Comparison of ENCODE assay signal across 20 mouse cellular contexts in the genomic region with DNA sequence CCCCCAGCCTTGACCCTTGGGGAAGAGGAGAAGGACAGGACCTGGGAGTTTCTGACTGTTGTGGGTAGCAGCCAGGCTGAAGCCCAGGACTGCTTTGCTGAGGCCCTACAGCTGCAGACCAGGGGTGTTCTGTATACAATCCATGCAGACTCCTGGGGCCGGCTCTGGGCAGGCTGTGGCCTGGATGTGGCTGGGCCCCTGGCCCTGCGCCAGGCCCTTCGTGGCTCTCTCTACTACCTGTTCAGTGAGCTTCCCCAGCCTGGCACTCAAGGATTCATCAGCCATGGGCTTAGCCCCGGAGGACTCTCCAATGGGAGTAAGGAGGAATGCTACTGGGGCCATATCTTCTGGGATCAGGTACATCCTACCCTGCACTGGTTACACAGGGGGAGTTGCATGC. TPM values are rescaled to one million over a fixed set of nuclear protein-coding genes. Genes with fewer than 3 reads are reported as not detected.
DNase-seq lines count a peak whose midpoint lies in the region; ATAC-seq and TF ChIP-seq lines count a peak whose summit lies in the region.
"Had no signal": no experiment of that assay in that cellular context is flagged by ENCODE, and none has a peak within 500 bp of the region (broad histone marks: within the 10 kb centered on the region; RNA-seq: fewer than 3 reads in every experiment).

No protein-coding gene starts in this region.

- H3K9ac ChIP-seq in ES-E14 (ENCODE audit: insufficient read depth, low read depth, low read length, poor library complexity, severe bottlenecking) = peak overlapping the region; percentile 15; the same call in 1 of the 2 replicates
- peak overlapping the region; percentile 7; the same call in 1 of the 2 replicates for H3K9ac ChIP-seq in embryonic facial prominence, embryonic 12.5 days
- no peak overlapping the region for H3K9ac ChIP-seq in liver, embryonic 13.5 days
- H3K9ac ChIP-seq: heart, embryonic 12.5 days; hindbrain, embryonic 12.5 days; midbrain, embryonic 13.5 days had no signal

- H3K4me2 ChIP-seq in embryonic facial prominence, embryonic 12.5 days (replicated peaks) = no peak overlapping the region
- no peak overlapping the region for H3K4me2 ChIP-seq in liver, embryonic 13.5 days
- H3K4me2 ChIP-seq: heart, embryonic 12.5 days; hindbrain, embryonic 12.5 days; midbrain, embryonic 13.5 days had no signal

- 88% methylated on average over 4 of the region's 4 CpGs for WGBS in embryonic facial prominence, embryonic 12.5 days
- 70% methylated on average over 4 of the region's 4 CpGs for WGBS in liver, embryonic 13.5 days (ENCODE audit: insufficient replicate concordance)

- peak; percentile 12 for DNase-seq in kidney, adult 9 months
- no peak for DNase-seq in kidney, adult 8-10 months
- no peak for DNase-seq in ES-E14 (ENCODE audit: low read depth, low spot score)
- no peak for DNase-seq in liver, embryonic 13.5 days
- no peak for DNase-seq in cerebellum, postnatal 10 days
- no peak for DNase-seq in frontal cortex, postnatal 10 days (ENCODE audit: low spot score in 2 of 2)
- DNase-seq: cerebellum, adult 9-10 months; right cerebral cortex, postnatal 14 days; thymus, postnatal 25 days had no signal

- ATAC-seq in embryonic facial prominence, embryonic 12.5 days (ENCODE audit: insufficient number of reproducible peaks, insufficient read depth, low FRiP score, low TSS enrichment) = no peak
- no peak for ATAC-seq in liver, embryonic 13.5 days (ENCODE audit: low read depth)
- ATAC-seq: midbrain, embryonic 13.5 days; Patski had no signal

- in situ Hi-C loops in ES-E14 (cut with MboI; ENCODE audit: low sequenced_read_pairs in 2 of 2, unreplicated experiment in 2 of 2) = no loop called here

- H3K27me3 ChIP-seq in embryonic facial prominence, embryonic 12.5 days = no peaks in the 10 kb centered on the region
- 0 out of 2 replicates have a peak, but pooled peaks cover 4% of the 10 kb centered on the region for H3K27me3 ChIP-seq in liver, embryonic 13.5 days
- H3K27me3 ChIP-seq: CH12.LX; heart, embryonic 12.5 days; hindbrain, embryonic 12.5 days; Patski had no signal

- H3K36me3 ChIP-seq in ES-E14 (ENCODE audit: control insufficient read depth, insufficient read depth, low read length, poor library complexity, severe bottlenecking) = peaks cover 33% of the 10 kb centered on the region
- H3K36me3 ChIP-seq in embryonic facial prominence, embryonic 12.5 days = peaks cover 35% of the 10 kb centered on the region
- peaks cover 26% of the 10 kb centered on the region for H3K36me3 ChIP-seq in liver, embryonic 13.5 days
- H3K36me3 ChIP-seq: hindbrain, embryonic 12.5 days had no signal

- no peak overlapping the region for H3K4me3 ChIP-seq in ES-E14 (ENCODE audit: insufficient read depth in 1 of 2, low read depth in 1 of 2, low read length in 2 of 2, poor library complexity in 1 of 2, severe bottlenecking in 1 of 2)
- H3K4me3 ChIP-seq in embryonic facial prominence, embryonic 12.5 days = no peak overlapping the region
- no peak overlapping the region for H3K4me3 ChIP-seq in liver, embryonic 13.5 days (replicated peaks)
- H3K4me3 ChIP-seq: heart, embryonic 12.5 days; hindbrain, embryonic 12.5 days; layer of hippocampus, adult 2 months; midbrain, embryonic 13.5 days had no signal

- peaks cover 4 to 17% of the 10 kb centered on the region in 2 experiments; a peak in 3 of 4 replicates for H3K4me1 ChIP-seq in ES-E14 (ENCODE audit: control insufficient read depth in 2 of 2, insufficient read depth in 2 of 2, low read length in 2 of 2, poor library complexity in 1 of 2)
- H3K4me1 ChIP-seq in embryonic facial prominence, embryonic 12.5 days = peaks cover 23% of the 10 kb centered on the region
- H3K4me1 ChIP-seq in liver, embryonic 13.5 days (replicated peaks) = peaks cover 66% of the 10 kb centered on the region

- no peak overlapping the region for H3K27ac ChIP-seq in ES-E14 (ENCODE audit: insufficient read depth, low read depth, low read length, poor library complexity, severe bottlenecking)
- H3K27ac ChIP-seq in embryonic facial prominence, embryonic 12.5 days = no peak overlapping the region
- peak overlapping the region; percentile 84; the same call in 1 of the 2 replicates for H3K27ac ChIP-seq in liver, embryonic 13.5 days
- H3K27ac ChIP-seq: hindbrain, embryonic 12.5 days; layer of hippocampus, adult 2 months; midbrain, embryonic 13.5 days had no signal

- no peaks in the 10 kb centered on the region for H3K9me3 ChIP-seq in ES-E14 (ENCODE audit: control insufficient read depth, insufficient read depth, low read depth, low read length)
- no peaks in the 10 kb centered on the region for H3K9me3 ChIP-seq in embryonic facial prominence, embryonic 12.5 days
- no peaks in the 10 kb centered on the region for H3K9me3 ChIP-seq in liver, embryonic 13.5 days (replicated peaks)
- H3K9me3 ChIP-seq: heart, embryonic 12.5 days; hindbrain, embryonic 12.5 days; midbrain, embryonic 13.5 days had no signal

TF ChIP-seq in ES-E14, 5 proteins besides CTCF, POLR2A, EP300 and RAD21:
- TF ChIP-seq ZNF384 (IDR thresholded peaks at IDR 0.05; ENCODE audit: low read depth, low read length) = no peak
- no peak for TF ChIP-seq CHD2 (IDR thresholded peaks at IDR 0.05; ENCODE audit: low read depth, low read length)
- TF ChIP-seq ZC3H11A (IDR thresholded peaks at IDR 0.05; ENCODE audit: borderline replicate concordance, low read depth, low read length) = no peak
- TF ChIP-seq MAFK (IDR thresholded peaks at IDR 0.05; ENCODE audit: insufficient read depth, low read depth, low read length) = no peak
- TF ChIP-seq HCFC1 (IDR thresholded peaks at IDR 0.05; ENCODE audit: borderline replicate concordance, insufficient read depth, low read length) = no peak
TF ChIP-seq in ES-E14: peak in this region for 0.

RNA-seq across cellular contexts. Expression of gene Pgghg, which starts 2.2 kb away (rescaled TPM):
- 10.0 and 12.5 TPM in 2 replicates for total RNA-seq in ES-E14 (2012; rRNA removed)
- polyA plus RNA-seq in embryonic facial prominence, embryonic 12.5 days (2016; fragmentation: Nextera tagmentation; extraction: Ambion mirVana) = 23.0 and 24.4 TPM in 2 replicates
- 5.0 and 5.9 TPM in 2 replicates for polyA plus RNA-seq in liver, embryonic 13.5 days (2015; fragmentation: Nextera tagmentation; extraction: Ambion mirVana)

RNA-seq across cellular contexts. Expression of gene Ifitm5, which starts 6.7 kb away (rescaled TPM):
- total RNA-seq in ES-E14 (2012; rRNA removed) = 7.7 and 18.6 TPM in 2 replicates
- 4.2 and 4.5 TPM in 2 replicates for polyA plus RNA-seq in embryonic facial prominence, embryonic 12.5 days (2016; fragmentation: Nextera tagmentation; extraction: Ambion mirVana)
- 0.35 and 0.61 TPM in 2 replicates for polyA plus RNA-seq in liver, embryonic 13.5 days (2015; fragmentation: Nextera tagmentation; extraction: Ambion mirVana)
- total RNA-seq: layer of hippocampus, adult 2 months; left cerebral cortex, postnatal 10 days had no signal
- polyA plus RNA-seq: forebrain, embryonic 11.5 days had no signal

RNA-seq across cellular contexts. Expression of gene Gm45717, which starts 12.4 kb away (rescaled TPM):
- total RNA-seq in ES-E14 (2012; rRNA removed) = not detected in 2 replicates
- 0.65 TPM in 1 of 2 replicates, not detected in the other for polyA plus RNA-seq in embryonic facial prominence, embryonic 12.5 days (2016; fragmentation: Nextera tagmentation; extraction: Ambion mirVana)
- polyA plus RNA-seq in liver, embryonic 13.5 days (2015; fragmentation: Nextera tagmentation; extraction: Ambion mirVana) = not detected in 2 replicates
- total RNA-seq: CH12.LX; layer of hippocampus, adult 2 months; left cerebral cortex, postnatal 10 days had no signal
- polyA plus RNA-seq: forebrain, embryonic 11.5 days; heart, embryonic 12.5 days; kidney, embryonic 14.5 days; lung, embryonic 16.5 days; midbrain, embryonic 13.5 days had no signal

RNA-seq across cellular contexts. Expression of gene Ifitm2, which starts 12.4 kb away (rescaled TPM):
- total RNA-seq in ES-E14 (2012; rRNA removed) = 679 and 1,158 TPM in 2 replicates
- polyA plus RNA-seq in embryonic facial prominence, embryonic 12.5 days (2016; fragmentation: Nextera tagmentation; extraction: Ambion mirVana) = 864 and 899 TPM in 2 replicates
- 309 and 331 TPM in 2 replicates for polyA plus RNA-seq in liver, embryonic 13.5 days (2015; fragmentation: Nextera tagmentation; extraction: Ambion mirVana)

RNA-seq across cellular contexts. Expression of gene Nlrp6, which starts 22.7 kb away (rescaled TPM):
- 0.27 and 0.74 TPM in 2 replicates for total RNA-seq in ES-E14 (2012; rRNA removed)
- 0.13 and 0.23 TPM in 2 replicates for polyA plus RNA-seq in embryonic facial prominence, embryonic 12.5 days (2016; fragmentation: Nextera tagmentation; extraction: Ambion mirVana)
- polyA plus RNA-seq in liver, embryonic 13.5 days (2015; fragmentation: Nextera tagmentation; extraction: Ambion mirVana) = 1.6 and 2.4 TPM in 2 replicates
- polyA plus RNA-seq: Patski had no signal
